Mouse (Mus musculus): ENCODE results near the gene Hbp1.

Hbp1 gene

GRCm38 (mm10) chr12:31949759-31950658, at the start of gene Hbp1:
TSS of gene Hbp1 (minus strand) at chr12:31950535.
- peak; percentile 100 for DNase-seq (ENCODE audit: low spot score)

GRCm38 (mm10) chr12:31998706-31999105, 48.4 kb upstream of the Hbp1 start:
- no peak for DNase-seq (ENCODE audit: low spot score)

GRCm38 (mm10) chr12:31997328-31997878, 47.1 kb upstream of the Hbp1 start:
- no peak for DNase-seq (ENCODE audit: low spot score)

GRCm38 (mm10) chr12:31996877-31997276, 46.5 kb upstream of the Hbp1 start:
- no peak for DNase-seq (ENCODE audit: low spot score)

GRCm38 (mm10) chr12:31990575-31990974, 40.2 kb upstream of the Hbp1 start:
- DNase-seq (ENCODE audit: low spot score): no peak

- DNase-seq (ENCODE audit: low spot score): no peak
Observed at GRCm38 (mm10) chr12:31989726-31990125, 39.4 kb upstream of the Hbp1 start.

- DNase-seq (ENCODE audit: low spot score): no peak
Observed at GRCm38 (mm10) chr12:31986463-31986862, 36.1 kb upstream of the Hbp1 start.

GRCm38 (mm10) chr12:31985738-31986137, 35.4 kb upstream of the Hbp1 start:
- no peak for DNase-seq (ENCODE audit: low spot score)

GRCm38 (mm10) chr12:31984664-31985063, 34.3 kb upstream of the Hbp1 start:
- DNase-seq (ENCODE audit: low spot score): no peak

GRCm38 (mm10) chr12:31984206-31984605, 33.9 kb upstream of the Hbp1 start:
- DNase-seq (ENCODE audit: low spot score): no peak

GRCm38 (mm10) chr12:31983769-31984168, 33.4 kb upstream of the Hbp1 start:
- no peak for DNase-seq (ENCODE audit: low spot score)

GRCm38 (mm10) chr12:31983238-31983637, 32.9 kb upstream of the Hbp1 start:
- DNase-seq (ENCODE audit: low spot score): no peak

- DNase-seq (ENCODE audit: low spot score): no peak
Observed at GRCm38 (mm10) chr12:31977613-31978195, 27.4 kb upstream of the Hbp1 start.

- DNase-seq (ENCODE audit: low spot score): no peak
Observed at GRCm38 (mm10) chr12:31976544-31976943, 26.2 kb upstream of the Hbp1 start.

- no peak for DNase-seq (ENCODE audit: low spot score)
Observed at GRCm38 (mm10) chr12:31973473-31974172, 23.3 kb upstream of the Hbp1 start.

GRCm38 (mm10) chr12:31971547-31971946, 21.2 kb upstream of the Hbp1 start:
- no peak for DNase-seq (ENCODE audit: low spot score)

GRCm38 (mm10) chr12:31969111-31969510, 18.8 kb upstream of the Hbp1 start:
- no peak for DNase-seq (ENCODE audit: low spot score)

- DNase-seq (ENCODE audit: low spot score): no peak
Observed at GRCm38 (mm10) chr12:31967536-31967935, 17.2 kb upstream of the Hbp1 start.

GRCm38 (mm10) chr12:31966405-31966804, 16.1 kb upstream of the Hbp1 start:
- DNase-seq (ENCODE audit: low spot score): no peak

GRCm38 (mm10) chr12:31965517-31966212, 15.3 kb upstream of the Hbp1 start:
- no peak for DNase-seq (ENCODE audit: low spot score)

GRCm38 (mm10) chr12:31964074-31964473, 13.7 kb upstream of the Hbp1 start:
- no peak for DNase-seq (ENCODE audit: low spot score)

- DNase-seq (ENCODE audit: low spot score): no peak
Observed at GRCm38 (mm10) chr12:31955843-31956242, 5.5 kb upstream of the Hbp1 start.

Data from layer of hippocampus, adult 9-10 months (tissue).